Mouse (Mus musculus) left cerebral cortex, adult 2 months (tissue): ENCODE data around the gene Myo1g. TPM values are rescaled to one million over a fixed set of nuclear protein-coding genes. Genes with fewer than 3 reads are reported as not detected.
A peak's percentile ranks its signal among the peaks of the same experiment; 100 is the strongest.
"Not testable (repeated sequence)": the region's sequence is repeated elsewhere in the genome, so short reads cannot be mapped to it uniquely, and the experiment has no call there.

Experiments
- DNase-seq, 2 experiments: peaks; one replicate each; pipeline ENCODE4 v3.0.0; 2021 to 2022; ENCODE audit warnings: low spot score in 2 of 2, mixed read lengths in 1 of 2; ENCODE audit errors: extremely low spot score in 1 of 2
- H3K27ac ChIP-seq: fragments of 200-600 bp; 2 replicates; pipeline ENCODE4 v1.8.1; 2022
- H3K4me3 ChIP-seq: fragments of 200-600 bp; 2 replicates; pipeline ENCODE4 v1.8.1; 2022
- CTCF ChIP-seq: fragments of 200-600 bp; IDR thresholded peaks from 2 replicates; pipeline ENCODE4 v1.8.1; 2022; ENCODE audit warnings: antibody characterized with exemption, mild to moderate bottlenecking, moderate library complexity
- intact Hi-C: fragments of 180-260 bp; cut with DNase I; formaldehyde crosslinking; loops from one replicate; pipeline ENCODE4 v1.15.1; 2025
- total RNA-seq, 2 experiments: library from RNA; stranded (reverse); gene quantifications; 2 replicates each; pipeline ENCODE4 v1.2.3; 2021

Myo1g gene
- total RNA-seq, 2 experiments from 2014 or later = 0.40 to 0.48 TPM

DNA sequence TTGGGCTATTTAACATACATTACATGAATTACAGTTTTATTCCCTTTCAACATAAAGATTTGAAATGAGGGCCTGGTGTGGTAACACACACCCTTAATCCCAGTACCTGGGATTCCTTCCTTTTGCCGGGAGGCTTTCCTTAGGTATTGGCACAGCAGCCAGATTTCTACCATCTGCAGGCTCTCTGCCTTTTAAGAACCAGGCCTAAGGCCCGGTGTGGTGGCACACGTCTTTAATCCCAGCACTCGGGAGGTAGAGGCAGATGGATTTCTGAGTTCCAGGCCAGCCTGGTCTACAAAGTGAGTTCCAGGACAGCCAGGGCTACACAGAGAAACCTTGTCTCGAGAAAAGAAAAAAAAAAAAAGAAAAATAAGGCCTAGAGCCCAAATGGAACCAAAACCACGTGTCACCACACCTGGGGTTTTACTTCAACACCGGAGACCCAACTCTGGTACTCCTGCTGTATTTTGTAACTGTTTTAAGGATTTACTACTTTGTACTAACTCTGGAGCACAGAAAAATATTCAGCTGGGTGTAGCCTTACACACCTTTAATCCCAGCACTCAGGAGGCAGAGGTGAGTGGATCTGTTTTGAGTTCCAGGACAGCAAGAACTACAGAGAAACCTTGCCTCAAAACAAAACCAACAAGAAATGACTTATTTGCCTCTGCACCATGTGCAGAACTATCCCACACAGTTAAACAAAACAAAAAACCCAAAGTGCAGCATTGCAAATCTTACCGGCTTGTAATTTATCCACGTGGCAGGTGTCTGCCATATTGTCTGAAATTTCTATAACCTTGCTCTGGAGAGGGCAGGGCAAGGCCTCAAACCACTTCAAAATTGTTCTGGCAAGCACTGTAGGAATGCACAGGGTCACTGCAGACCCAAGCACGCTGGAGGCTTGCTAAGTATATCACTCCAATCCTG is 6.8 kb upstream of the Myo1g start:
- Histone ChIP-seq H3K4me3 (peak overlapping the region; percentile 62), H3K27ac (peak overlapping the region; percentile 53; the same call in 1 of the 2 replicates)
- no peak for TF ChIP-seq CTCF
- no peak for DNase-seq
- intact Hi-C loops = loop anchor here (2.0 to 5.0 kb wide), 2 partner anchors 51 to 100 kb away; partner anchors contain the start of gene Tbrg4

DNA sequence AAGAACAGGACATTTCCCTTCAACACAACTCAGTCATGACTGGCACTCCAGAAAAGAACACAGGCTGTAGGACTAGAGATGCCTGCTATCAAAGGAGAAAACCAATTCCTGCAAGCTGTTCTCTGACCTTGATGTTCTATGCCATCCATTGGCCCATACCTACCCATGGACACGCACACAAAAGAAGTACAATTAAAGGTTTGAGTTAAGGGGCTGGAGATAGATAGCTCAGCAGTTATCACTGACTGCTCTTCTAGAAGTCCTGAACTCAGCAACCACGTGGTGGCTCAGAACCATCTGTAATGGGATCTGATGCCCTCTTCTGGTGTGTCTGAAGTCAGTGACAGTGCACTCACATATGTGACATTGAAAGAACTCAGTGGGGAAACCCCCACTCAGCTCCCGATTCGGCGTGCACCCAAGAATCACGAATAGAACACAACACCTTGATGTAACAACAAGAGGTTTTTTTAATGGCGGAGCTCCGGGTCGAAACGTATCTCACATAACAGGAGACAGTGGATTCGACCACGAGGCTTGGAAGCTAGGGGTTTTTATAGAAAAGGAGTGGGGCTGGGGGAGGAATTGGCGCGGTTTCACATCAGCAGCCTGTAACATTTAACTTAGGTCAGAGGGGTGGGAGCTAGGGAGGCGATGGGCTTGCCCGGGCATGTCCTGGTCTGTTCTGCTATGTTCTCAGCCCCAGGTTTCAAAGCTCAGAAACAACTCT is 5.9 kb upstream of the Myo1g start:
- not testable (repeated sequence) for DNase-seq, H3K4me3 ChIP-seq, H3K27ac ChIP-seq
- intact Hi-C loops = loop anchor here (5.0 kb wide), 1 partner anchor 101 kb away; the partner anchor contains the start of gene Tbrg4

DNA sequence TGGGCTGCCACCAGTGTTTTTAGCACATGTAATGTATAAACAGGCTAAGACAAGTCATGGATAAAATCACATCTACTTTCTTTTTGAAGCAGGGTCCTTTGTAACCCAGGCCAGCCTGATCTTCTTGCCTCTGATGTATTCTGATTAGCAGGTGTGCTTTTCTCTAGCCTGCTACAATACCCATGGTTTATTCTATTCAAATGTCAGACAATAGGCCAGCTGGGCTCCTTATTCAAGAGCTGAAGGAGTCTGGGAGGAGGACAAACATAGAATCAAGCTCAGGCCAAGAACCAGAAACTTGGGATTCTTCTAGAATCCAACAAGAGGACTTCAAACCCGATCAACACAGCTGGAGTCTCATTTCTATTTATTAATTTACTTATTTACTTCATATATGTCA is 4.5 kb upstream of the Myo1g start:
- no peak overlapping the region for H3K4me3 ChIP-seq
- TF ChIP-seq CTCF = no peak
- intact Hi-C loops = loop anchor here (5.0 kb wide), 1 partner anchor 102 kb away; the partner anchor contains the start of gene Tbrg4
- H3K27ac ChIP-seq = no peak overlapping the region
- DNase-seq = no peak

DNA sequence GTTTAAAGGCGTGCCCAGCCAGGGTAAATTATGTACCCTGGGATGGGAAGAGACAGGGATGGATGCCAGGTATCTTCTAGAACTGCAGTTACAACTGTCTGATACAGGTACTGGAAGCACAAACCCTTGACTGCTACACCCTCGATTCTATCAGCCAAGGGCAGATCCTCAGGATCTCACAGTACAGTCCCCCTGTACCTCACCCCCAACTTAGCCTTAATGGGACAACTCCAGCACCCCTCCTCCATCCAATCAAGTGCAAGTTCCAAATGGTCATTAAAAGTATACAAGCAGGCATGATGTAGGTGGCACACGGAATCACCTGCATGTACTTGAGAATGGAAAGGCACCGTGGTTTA is 4.1 kb upstream of the Myo1g start:
- intact Hi-C loops = loop anchor here (5.0 kb wide), 1 partner anchor 102 kb away; the partner anchor contains the start of gene Tbrg4
- TF ChIP-seq CTCF = no peak
- Histone ChIP-seq H3K27ac (no peak overlapping the region), H3K4me3 (no peak overlapping the region)
- DNase-seq = no peak

DNA sequence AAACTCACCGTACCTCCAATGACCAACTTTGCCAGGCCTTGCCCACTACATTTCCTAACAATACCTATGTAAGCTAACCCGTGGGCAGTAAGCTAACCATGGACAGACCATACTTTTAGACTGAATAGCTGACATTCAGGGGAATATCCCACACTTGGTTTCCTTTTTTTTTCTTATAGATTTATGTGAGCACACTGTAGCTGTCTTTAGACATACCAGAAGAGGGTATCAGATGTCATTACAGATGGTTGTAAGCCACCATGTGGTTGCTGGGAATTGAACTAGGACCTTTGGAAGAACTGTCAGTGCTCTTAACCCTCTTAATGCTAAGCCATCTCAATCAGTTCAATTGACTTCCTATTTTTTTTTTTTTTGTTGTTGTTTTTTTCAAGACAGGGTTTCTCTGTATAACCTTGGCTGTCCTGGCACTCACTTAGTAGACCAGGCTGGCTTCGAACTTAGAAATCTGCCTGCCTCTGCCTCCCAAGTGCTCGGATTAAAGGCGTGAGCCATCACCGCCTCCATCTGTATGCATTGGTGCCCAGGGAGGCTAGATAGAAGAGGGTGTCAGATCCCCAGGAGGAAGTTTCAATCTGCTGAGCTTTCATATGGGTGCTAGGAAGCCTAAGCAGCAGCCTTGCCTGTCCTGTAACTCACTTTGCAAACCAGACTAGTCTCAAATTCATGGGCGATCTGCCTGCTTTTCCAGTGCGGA is 3.6 kb upstream of the Myo1g start:
- no peak overlapping the region for H3K27ac ChIP-seq
- no peak overlapping the region for H3K4me3 ChIP-seq
- intact Hi-C loops = no loop called here
- DNase-seq = no peak
- TF ChIP-seq CTCF = no peak

DNA sequence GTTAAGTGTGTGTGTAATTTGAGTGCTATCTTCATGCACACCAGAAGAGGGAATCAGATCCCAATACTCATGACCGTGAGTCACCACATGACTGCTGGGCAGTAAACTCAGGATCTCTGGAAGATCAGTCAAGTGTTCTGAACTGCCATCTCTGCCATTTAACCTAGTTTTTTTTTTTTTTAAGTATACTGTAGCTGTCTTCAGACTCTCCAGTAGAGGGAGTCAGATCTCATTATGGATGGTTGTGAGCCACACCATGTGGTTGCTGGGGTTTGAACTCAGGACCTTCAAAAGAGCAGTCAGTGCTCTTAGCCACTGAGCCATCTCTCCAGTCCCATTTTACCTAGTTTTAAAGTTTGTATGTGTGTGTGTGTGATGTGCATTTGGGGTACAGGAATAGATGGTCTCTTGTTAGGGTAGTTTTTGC is 2.9 kb upstream of the Myo1g start:
- no peak overlapping the region for H3K4me3 ChIP-seq
- no peak overlapping the region for H3K27ac ChIP-seq
- DNase-seq = no peak
- TF ChIP-seq CTCF = peak; percentile 18; the same call in 1 of the 2 replicates
- intact Hi-C loops = no loop called here

DNA sequence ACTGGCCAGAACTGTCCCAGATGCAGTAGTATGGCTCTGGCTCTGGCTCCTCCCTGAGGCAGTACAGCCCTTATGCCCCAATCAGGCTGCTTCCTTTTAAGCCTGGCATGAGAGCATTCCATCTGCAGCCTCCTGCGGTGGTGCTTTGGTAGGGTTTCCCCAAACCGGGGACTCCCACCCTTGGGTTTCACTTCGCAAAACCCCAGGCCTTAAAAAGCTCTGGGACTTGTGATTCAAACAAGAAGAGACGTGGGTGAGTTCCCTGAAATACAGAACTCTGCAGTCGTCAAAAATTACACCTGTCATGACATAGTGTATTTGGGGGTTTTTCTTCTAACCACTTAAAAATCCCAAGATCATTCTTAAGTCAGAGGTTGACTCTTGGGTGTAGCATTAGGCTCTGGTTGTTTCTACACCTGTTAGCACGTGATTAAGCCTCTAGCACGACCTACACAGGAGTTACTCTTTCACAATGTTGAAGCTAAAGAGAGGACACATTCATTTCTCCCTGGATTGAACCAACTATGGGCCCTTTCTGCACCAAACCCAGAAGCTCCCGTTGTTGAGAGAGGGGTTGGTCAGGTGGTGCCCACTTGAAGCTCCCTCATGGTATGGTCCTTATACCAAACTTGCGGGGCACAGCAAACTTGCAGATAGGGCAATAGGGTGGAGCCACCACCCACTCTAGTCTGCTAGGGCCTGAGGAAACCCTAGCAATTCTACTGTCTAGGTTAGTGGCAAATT is 2.2 kb upstream of the Myo1g start:
- DNase-seq = no peak
- Histone ChIP-seq H3K27ac (no peak overlapping the region), H3K4me3 (no peak overlapping the region)
- intact Hi-C loops = no loop called here
- no peak for TF ChIP-seq CTCF

DNA sequence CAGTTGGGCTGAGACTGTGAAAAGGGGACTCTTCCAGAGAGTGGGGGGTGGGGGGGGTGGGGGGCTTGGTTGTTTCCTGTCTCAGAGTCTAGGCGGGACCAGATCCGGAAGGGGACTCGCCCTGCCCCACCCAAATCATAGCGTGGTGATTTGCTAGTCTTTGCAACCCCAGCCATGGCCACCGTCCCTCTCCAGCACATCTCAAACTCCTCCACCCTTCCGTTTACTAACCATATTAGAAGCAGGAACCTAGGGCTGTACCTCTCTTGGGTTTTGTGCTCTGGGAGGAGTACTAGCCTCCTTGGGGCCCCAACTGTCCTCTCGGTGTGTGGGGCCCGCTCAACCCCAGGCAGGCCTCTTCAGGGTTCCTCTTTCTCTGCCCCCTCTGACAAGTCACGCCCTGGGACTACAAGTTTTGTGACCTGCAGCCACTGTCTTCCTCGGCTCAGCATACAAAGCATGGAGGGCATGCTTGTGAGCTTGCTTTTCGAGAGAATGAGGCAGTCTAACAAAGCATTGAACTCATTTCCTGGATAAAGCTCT is 1.2 kb downstream of the Myo1g start:
- H3K4me3 ChIP-seq = no peak overlapping the region
- no peak for TF ChIP-seq CTCF
- DNase-seq = no peak
- intact Hi-C loops = no loop called here
- H3K27ac ChIP-seq = no peak overlapping the region

DNA sequence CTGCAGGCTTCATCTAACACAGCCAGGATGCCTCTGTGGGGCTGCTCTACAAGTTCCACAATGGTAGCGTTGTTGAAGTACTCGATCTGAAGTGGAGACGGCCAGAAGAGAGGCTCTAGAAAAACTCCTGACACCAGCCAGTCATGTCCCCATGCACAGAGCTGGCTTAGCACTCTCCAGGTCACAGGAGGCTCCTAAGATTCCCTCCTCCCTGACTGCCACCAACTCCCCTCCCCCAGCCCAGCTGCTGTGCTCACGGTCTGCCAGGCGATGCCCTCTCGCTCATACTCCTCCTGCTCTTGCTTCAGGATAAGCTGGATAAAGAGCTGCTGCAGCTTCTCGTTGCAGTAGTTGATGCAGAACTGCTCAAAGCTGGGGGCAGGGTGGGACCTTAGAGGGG is 5.9 kb downstream of the Myo1g start:
- no peak overlapping the region for H3K27ac ChIP-seq
- no peak for TF ChIP-seq CTCF
- intact Hi-C loops = no loop called here
- DNase-seq = no peak
- no peak overlapping the region for H3K4me3 ChIP-seq

DNA sequence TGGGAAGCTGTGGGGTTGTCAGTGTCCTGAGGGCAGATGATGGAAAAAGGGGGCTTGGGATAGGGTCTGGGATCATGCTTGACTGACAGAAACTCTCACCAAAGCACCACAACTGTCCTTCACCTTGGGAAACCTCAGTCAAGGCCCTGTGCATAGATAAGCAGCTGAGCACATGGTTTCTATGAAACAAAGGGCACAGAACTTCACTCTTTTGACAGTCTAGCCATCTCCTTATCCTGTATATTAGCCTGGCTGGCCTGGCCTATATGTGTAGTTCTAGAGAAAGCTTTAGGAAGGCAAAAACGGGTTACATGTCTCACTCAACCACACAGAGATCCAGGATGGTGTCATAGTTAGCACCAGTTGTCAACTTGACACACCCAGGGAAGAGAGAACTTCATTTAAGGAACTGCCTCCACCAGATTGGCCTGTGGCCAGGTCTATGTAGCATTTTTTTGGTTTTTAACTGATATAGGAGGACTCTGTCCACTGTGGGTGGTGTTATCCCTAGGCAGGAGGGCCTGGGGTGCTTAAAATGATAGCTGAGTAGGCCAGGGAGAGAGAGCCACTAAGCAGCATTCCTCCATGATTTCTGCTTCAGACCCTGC is 12.4 kb downstream of the Myo1g start:
- Histone ChIP-seq H3K27ac (no peak overlapping the region), H3K4me3 (no peak overlapping the region)
- no peak for DNase-seq
- intact Hi-C loops = no loop called here
- no peak for TF ChIP-seq CTCF
